Mouse (Mus musculus): ENCODE data around the gene Rpp40. TPM values are rescaled to one million over a fixed set of nuclear protein-coding genes. Genes with fewer than 3 reads are reported as not detected.

The Rpp40 gene
- polyA plus RNA-seq, 2 experiments: 9.8 to 20.3 TPM

DNA sequence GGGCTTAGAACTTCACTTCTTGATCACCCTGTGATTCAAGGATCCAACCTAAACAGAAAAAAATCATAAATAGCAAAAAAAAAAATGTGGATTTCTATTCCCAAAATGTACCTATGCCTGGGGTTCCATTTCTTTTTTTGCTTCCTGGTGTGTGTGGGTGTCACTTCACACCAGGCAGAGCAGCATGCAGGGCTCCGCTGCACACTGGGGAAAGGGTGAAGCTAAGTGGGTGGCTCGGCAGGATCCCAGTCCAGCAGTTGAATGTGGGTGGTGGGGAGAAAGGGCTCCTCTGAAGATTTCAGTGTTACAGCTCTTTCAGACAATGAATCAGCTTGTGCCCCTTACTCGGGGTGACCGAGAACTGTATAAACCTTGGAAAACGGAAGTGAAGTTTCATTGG lies 30.8 kb downstream of the Rpp40 start:
- 86% methylated on average over 5 of the region's 5 CpGs for WGBS
- H3K4me3 ChIP-seq (replicated peaks; ENCODE audit: low read length): no peak overlapping the region
- no peak overlapping the region for H3K27ac ChIP-seq (replicated peaks; ENCODE audit: low read depth, low read length)

DNA sequence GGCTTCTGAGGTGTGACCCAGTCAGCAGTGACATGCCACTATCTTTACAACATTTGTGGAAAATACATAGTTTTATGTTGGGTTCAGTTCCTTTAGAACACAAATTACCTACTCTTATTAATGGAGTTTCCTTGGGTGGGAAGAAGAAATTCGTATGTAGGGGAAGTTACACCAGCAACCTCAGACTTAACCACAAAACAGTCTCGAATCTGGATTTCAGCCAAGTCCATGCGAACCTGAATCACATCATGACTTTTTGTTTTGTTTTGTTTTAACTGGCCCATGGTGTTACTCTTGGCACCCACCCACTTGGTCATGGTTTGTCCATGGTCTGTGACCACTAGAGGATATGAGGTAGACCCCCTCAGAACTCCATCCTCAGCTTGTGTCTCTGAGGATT lies 35.1 kb downstream of the Rpp40 start:
- Histone ChIP-seq H3K4me3 (replicated peaks; ENCODE audit: low read length) (no peak overlapping the region), H3K9ac (ENCODE audit: low read depth, low read length, severe bottlenecking) (no peak overlapping the region), H3K27ac (replicated peaks; ENCODE audit: low read depth, low read length) (no peak overlapping the region), H3K4me2 (replicated peaks; ENCODE audit: low read depth, low read length, severe bottlenecking) (no peak overlapping the region), H3K4me1 (ENCODE audit: control insufficient read depth, insufficient read depth, low read length) (no peaks in the 10 kb centered on the region; the same call in 1 of the 2 replicates), H3K36me3 (ENCODE audit: control insufficient read depth, insufficient read depth, low read length) (peaks cover 17% of the 10 kb centered on the region; the same call in 1 of the 2 replicates), H3K9me3 (ENCODE audit: control insufficient read depth, low read length) (no peaks in the 10 kb centered on the region), H3K27me3 (ENCODE audit: control insufficient read depth, insufficient read depth, low read length) (no peaks in the 10 kb centered on the region)
- DNase-seq (ENCODE audit: low spot score) (no peak), ATAC-seq (ENCODE audit: low FRiP score, low read depth) (no peak)
- 56% methylated on average over 3 of the region's 3 CpGs for WGBS
- TF ChIP-seq POLR2A (IDR thresholded peaks at IDR 0.05; ENCODE audit: borderline replicate concordance, extremely low read depth, insufficient read depth, insufficient read length): no peak

More for the DNA sequence above, 30.8 kb downstream of the Rpp40 start:
- DNase-seq (ENCODE audit: low spot score): no peak
- no peaks in the 10 kb centered on the region; the same call in 1 of the 2 replicates for H3K4me1 ChIP-seq (ENCODE audit: control insufficient read depth, insufficient read depth, low read length)
- no peak overlapping the region for H3K9ac ChIP-seq (ENCODE audit: low read depth, low read length, severe bottlenecking)
- ATAC-seq (ENCODE audit: low FRiP score, low read depth): no peak
- no peak overlapping the region for H3K4me2 ChIP-seq (replicated peaks; ENCODE audit: low read depth, low read length, severe bottlenecking)
- no peaks in the 10 kb centered on the region for H3K9me3 ChIP-seq (ENCODE audit: control insufficient read depth, low read length)
- H3K36me3 ChIP-seq (ENCODE audit: control insufficient read depth, insufficient read depth, low read length): peaks cover 13% of the 10 kb centered on the region; the same call in 1 of the 2 replicates
- TF ChIP-seq POLR2A (IDR thresholded peaks at IDR 0.05; ENCODE audit: borderline replicate concordance, extremely low read depth, insufficient read depth, insufficient read length): no peak
- no peaks in the 10 kb centered on the region for H3K27me3 ChIP-seq (ENCODE audit: control insufficient read depth, insufficient read depth, low read length)

GRCm38 (mm10) chr13:35870659-35871058 lies 35.5 kb downstream of the Rpp40 start:
- H3K4me2 ChIP-seq (replicated peaks; ENCODE audit: low read depth, low read length, severe bottlenecking): no peak overlapping the region
- H3K4me3 ChIP-seq (replicated peaks; ENCODE audit: low read length): no peak overlapping the region
- H3K36me3 ChIP-seq (ENCODE audit: control insufficient read depth, insufficient read depth, low read length): peaks cover 17% of the 10 kb centered on the region
- no peak overlapping the region for H3K9ac ChIP-seq (ENCODE audit: low read depth, low read length, severe bottlenecking)
- no peak overlapping the region for H3K27ac ChIP-seq (replicated peaks; ENCODE audit: low read depth, low read length)
- H3K9me3 ChIP-seq (ENCODE audit: control insufficient read depth, low read length): no peaks in the 10 kb centered on the region
- no peak for DNase-seq (ENCODE audit: low spot score)
- no peak for ATAC-seq (ENCODE audit: low FRiP score, low read depth)
- 85% methylated on average over 8 of the region's 8 CpGs for WGBS
- no peaks in the 10 kb centered on the region; the same call in 1 of the 2 replicates for H3K4me1 ChIP-seq (ENCODE audit: control insufficient read depth, insufficient read depth, low read length)
- TF ChIP-seq POLR2A (IDR thresholded peaks at IDR 0.05; ENCODE audit: borderline replicate concordance, extremely low read depth, insufficient read depth, insufficient read length): no peak
- H3K27me3 ChIP-seq (ENCODE audit: control insufficient read depth, insufficient read depth, low read length): no peaks in the 10 kb centered on the region

GRCm38 (mm10) chr13:35860916-35861315 lies 45.2 kb downstream of the Rpp40 start:
- Histone ChIP-seq H3K9me3 (ENCODE audit: control insufficient read depth, low read length) (no peaks in the 10 kb centered on the region), H3K4me2 (replicated peaks; ENCODE audit: low read depth, low read length, severe bottlenecking) (no peak overlapping the region), H3K4me1 (ENCODE audit: control insufficient read depth, insufficient read depth, low read length) (no peaks in the 10 kb centered on the region), H3K36me3 (ENCODE audit: control insufficient read depth, insufficient read depth, low read length) (peaks cover 28% of the 10 kb centered on the region), H3K27ac (replicated peaks; ENCODE audit: low read depth, low read length) (no peak overlapping the region), H3K27me3 (ENCODE audit: control insufficient read depth, insufficient read depth, low read length) (no peaks in the 10 kb centered on the region), H3K9ac (ENCODE audit: low read depth, low read length, severe bottlenecking) (no peak overlapping the region), H3K4me3 (replicated peaks; ENCODE audit: low read length) (no peak overlapping the region)
- TF ChIP-seq POLR2A (IDR thresholded peaks at IDR 0.05; ENCODE audit: borderline replicate concordance, extremely low read depth, insufficient read depth, insufficient read length): no peak
- DNase-seq (ENCODE audit: low spot score) (no peak), ATAC-seq (ENCODE audit: low FRiP score, low read depth) (no peak)
- WGBS: 68% methylated on average over 8 of the region's 8 CpGs

DNA sequence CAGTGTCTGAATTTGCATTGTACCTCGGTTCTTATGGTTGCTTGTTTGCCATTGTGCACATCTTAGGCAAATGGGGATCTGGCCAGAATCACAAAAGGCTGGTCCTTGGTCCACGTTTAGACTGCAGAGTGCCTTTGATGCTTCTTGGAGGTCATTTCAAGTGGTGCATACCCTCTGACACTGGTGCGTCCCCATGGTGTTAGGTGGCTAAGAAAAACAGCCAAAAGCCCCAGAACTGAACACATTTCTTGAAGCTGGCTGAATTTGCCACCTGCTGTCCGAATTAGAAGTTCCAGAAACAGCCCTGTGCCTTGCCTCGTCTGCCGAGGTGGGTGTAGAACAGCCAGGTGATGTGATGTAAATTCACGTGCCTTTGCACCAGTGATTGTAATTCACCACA lies 48.7 kb downstream of the Rpp40 start:
- 85% methylated on average over 7 of the region's 7 CpGs for WGBS
- DNase-seq (ENCODE audit: low spot score): no peak

More for the DNA sequence above, 48.7 kb downstream of the Rpp40 start:
- Histone ChIP-seq H3K9ac (ENCODE audit: low read depth, low read length, severe bottlenecking) (no peak overlapping the region), H3K36me3 (ENCODE audit: control insufficient read depth, insufficient read depth, low read length) (peaks cover 11% of the 10 kb centered on the region; the same call in 1 of the 2 replicates), H3K4me2 (replicated peaks; ENCODE audit: low read depth, low read length, severe bottlenecking) (no peak overlapping the region), H3K27ac (replicated peaks; ENCODE audit: low read depth, low read length) (no peak overlapping the region), H3K27me3 (ENCODE audit: control insufficient read depth, insufficient read depth, low read length) (no peaks in the 10 kb centered on the region), H3K4me1 (ENCODE audit: control insufficient read depth, insufficient read depth, low read length) (peaks cover 3% of the 10 kb centered on the region; the same call in 1 of the 2 replicates), H3K4me3 (replicated peaks; ENCODE audit: low read length) (no peak overlapping the region), H3K9me3 (ENCODE audit: control insufficient read depth, low read length) (no peaks in the 10 kb centered on the region)
- no peak for TF ChIP-seq POLR2A (IDR thresholded peaks at IDR 0.05; ENCODE audit: borderline replicate concordance, extremely low read depth, insufficient read depth, insufficient read length)
- ATAC-seq (ENCODE audit: low FRiP score, low read depth): no peak
